Mouse (Mus musculus) MEL (cell line): ENCODE measurements at regions not wholly inside any gene's neighbourhood (a gene's known extent, or its start where the extent isn't known, plus 50 kb on each side); places are given as distances from the start of the nearest gene placed in this dataset.

Experiments used
- CHD2 ChIP-seq: IDR thresholded peaks from 2 replicates; pipeline ENCODE4 v1.6.1; 2011; ENCODE audit warnings: low read length, improper control_type of control experiment
- CTCF ChIP-seq, 3 experiments: IDR thresholded peaks in 2 of 3; conservative IDR thresholded peaks in 1 of 3; 2 replicates each; pipeline ENCODE4 v1.5.1; 2011 to 2012; ENCODE audit warnings: low read length in 3 of 3, low read depth in 2 of 3, mild to moderate bottlenecking in 2 of 3, improper control_type of control experiment in 1 of 3, inconsistent platforms in 1 of 3, mixed read lengths in 1 of 3, moderate library complexity in 1 of 3; ENCODE audit not compliant: control insufficient read depth in 1 of 3, insufficient read depth in 1 of 3, poor library complexity in 1 of 3, severe bottlenecking in 1 of 3
- EP300 ChIP-seq, 2 experiments: IDR thresholded peaks; 2 replicates each; pipeline ENCODE4 v1.6.1; 2011; ENCODE audit warnings: improper control_type of control experiment in 2 of 2, low read length in 2 of 2, low read depth in 1 of 2, mild to moderate bottlenecking in 1 of 2
- ETS1 ChIP-seq: IDR thresholded peaks from 2 replicates; pipeline ENCODE4 v1.6.1; 2012; ENCODE audit warnings: low read depth, mild to moderate bottlenecking, inconsistent platforms, low read length, improper control_type of control experiment, moderate library complexity
- GABPA ChIP-seq: IDR thresholded peaks from 2 replicates; pipeline ENCODE4 v1.6.1; 2012; ENCODE audit warnings: low read depth, mild to moderate bottlenecking, inconsistent platforms, low read length, improper control_type of control experiment, moderate library complexity
- GATA1 ChIP-seq: IDR thresholded peaks from 2 replicates; pipeline ENCODE4 v1.6.1; 2011; ENCODE audit warnings: low read depth, low read length, improper control_type of control experiment
- MAX ChIP-seq: IDR thresholded peaks from 2 replicates; pipeline ENCODE4 v1.6.1; 2011; ENCODE audit warnings: low read length, improper control_type of control experiment
- MEF2A ChIP-seq: IDR thresholded peaks from 2 replicates; pipeline ENCODE4 v1.6.1; 2014; ENCODE audit warnings: low read depth, mild to moderate bottlenecking, inconsistent platforms, low read length, improper control_type of control experiment; ENCODE audit not compliant: poor library complexity, insufficient replicate concordance, severe bottlenecking; ENCODE audit errors: extremely low read depth
- MXI1 ChIP-seq: IDR thresholded peaks from 2 replicates; pipeline ENCODE4 v1.6.1; 2011; ENCODE audit warnings: mild to moderate bottlenecking, low read depth, low read length, improper control_type of control experiment
- POLR2A ChIP-seq, 2 experiments: IDR thresholded peaks; 2 replicates each; pipeline ENCODE4 v1.6.1; 2011 to 2012; ENCODE audit warnings: low read length in 2 of 2, mild to moderate bottlenecking in 2 of 2, control low read depth in 1 of 2, improper control_type of control experiment in 1 of 2, low read depth in 1 of 2, moderate library complexity in 1 of 2; ENCODE audit not compliant: control insufficient read depth in 1 of 2, insufficient read depth in 1 of 2, poor library complexity in 1 of 2
- POLR2AphosphoS2 ChIP-seq: IDR thresholded peaks from 2 replicates; pipeline ENCODE4 v1.6.1; 2011; ENCODE audit warnings: low read length, improper control_type of control experiment
- RCOR1 ChIP-seq: IDR thresholded peaks from 2 replicates; pipeline ENCODE4 v1.6.1; 2012; ENCODE audit warnings: low read depth, mild to moderate bottlenecking, inconsistent platforms, low read length, improper control_type of control experiment
- USF1 ChIP-seq: IDR thresholded peaks from 2 replicates; pipeline ENCODE4 v1.6.1; 2014; ENCODE audit warnings: low read depth, mild to moderate bottlenecking, inconsistent platforms, low read length, improper control_type of control experiment, moderate library complexity

- TF ChIP-seq MEF2A, result no peak
- no peak for TF ChIP-seq POLR2A (IDR thresholded peaks at IDR 0.05; ENCODE audit: control insufficient read depth in 1 of 2, insufficient read depth in 1 of 2, low read depth in 1 of 2, low read length in 2 of 2, poor library complexity in 1 of 2)
- no peak for TF ChIP-seq ETS1
- no peak for TF ChIP-seq RCOR1
- TF ChIP-seq CTCF (IDR thresholded peaks at IDR 0.05 in 2 of 3, conservative IDR thresholded peaks at IDR 0.05 in 1 of 3; ENCODE audit: control insufficient read depth in 1 of 3, insufficient read depth in 1 of 3, low read depth in 2 of 3, low read length in 3 of 3, poor library complexity in 1 of 3, severe bottlenecking in 1 of 3), result no peak
- no peak for TF ChIP-seq GATA1
- no peak for TF ChIP-seq POLR2AphosphoS2
- TF ChIP-seq USF1, result no peak
- no peak for TF ChIP-seq MAX
- TF ChIP-seq MXI1, result no peak
- TF ChIP-seq EP300 (IDR thresholded peaks at IDR 0.05; ENCODE audit: low read depth in 1 of 2, low read length in 2 of 2), result no peak
- no peak for TF ChIP-seq GABPA
- no peak for TF ChIP-seq CHD2
Observed at GRCm38 (mm10) chr9:85452196-85452857, 125.2 kb upstream of the Tent5a start.
